Mouse (Mus musculus): ENCODE results near the gene Cdc6. TPM values are rescaled to one million over a fixed set of nuclear protein-coding genes. Genes with fewer than 3 reads are reported as not detected.

The Cdc6 gene
- total RNA-seq, 2 experiments from 2014 or later, result 0.89 to 1.5 TPM

GRCm38 (mm10) chr11:98961051-98961592 is 53.5 kb downstream of the Cdc6 start:
- peak; percentile 59 to 77 for DNase-seq

GRCm38 (mm10) chr11:98961766-98962165 is 54.2 kb downstream of the Cdc6 start:
- no peak for DNase-seq

DNA sequence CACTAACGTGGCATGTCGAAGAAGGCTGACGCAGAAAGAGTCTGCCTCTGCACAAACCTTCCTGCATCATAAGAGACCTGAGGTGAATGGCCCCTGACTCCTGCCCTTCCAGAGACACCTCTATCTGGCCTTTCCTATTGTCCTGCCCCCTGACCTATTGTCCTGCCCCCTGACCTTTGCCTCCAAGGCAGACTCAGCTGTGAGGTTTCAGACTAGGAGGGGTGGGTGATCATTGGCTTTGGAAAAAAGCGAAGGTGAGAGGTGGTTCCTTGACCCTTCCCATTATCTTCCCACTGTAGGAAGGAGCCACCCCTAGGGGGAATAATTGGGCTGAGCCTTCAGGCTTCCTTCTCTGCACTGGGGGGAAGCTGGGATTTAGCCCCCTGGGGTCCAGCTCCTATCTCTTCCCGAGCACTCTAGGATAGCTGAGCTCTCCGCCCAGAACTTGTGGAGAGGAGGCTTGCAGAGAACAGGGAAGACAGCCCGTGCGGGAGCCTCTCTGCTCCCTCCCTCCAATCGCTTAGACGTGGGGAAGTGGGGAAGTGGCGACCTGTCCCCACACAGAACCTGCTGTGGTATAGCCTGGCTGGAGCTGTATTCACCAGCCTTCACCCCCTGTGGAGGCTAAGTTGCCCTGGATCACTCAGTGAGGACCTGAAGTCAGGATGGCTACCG is 55.0 kb downstream of the Cdc6 start:
- no peak for DNase-seq

DNA sequence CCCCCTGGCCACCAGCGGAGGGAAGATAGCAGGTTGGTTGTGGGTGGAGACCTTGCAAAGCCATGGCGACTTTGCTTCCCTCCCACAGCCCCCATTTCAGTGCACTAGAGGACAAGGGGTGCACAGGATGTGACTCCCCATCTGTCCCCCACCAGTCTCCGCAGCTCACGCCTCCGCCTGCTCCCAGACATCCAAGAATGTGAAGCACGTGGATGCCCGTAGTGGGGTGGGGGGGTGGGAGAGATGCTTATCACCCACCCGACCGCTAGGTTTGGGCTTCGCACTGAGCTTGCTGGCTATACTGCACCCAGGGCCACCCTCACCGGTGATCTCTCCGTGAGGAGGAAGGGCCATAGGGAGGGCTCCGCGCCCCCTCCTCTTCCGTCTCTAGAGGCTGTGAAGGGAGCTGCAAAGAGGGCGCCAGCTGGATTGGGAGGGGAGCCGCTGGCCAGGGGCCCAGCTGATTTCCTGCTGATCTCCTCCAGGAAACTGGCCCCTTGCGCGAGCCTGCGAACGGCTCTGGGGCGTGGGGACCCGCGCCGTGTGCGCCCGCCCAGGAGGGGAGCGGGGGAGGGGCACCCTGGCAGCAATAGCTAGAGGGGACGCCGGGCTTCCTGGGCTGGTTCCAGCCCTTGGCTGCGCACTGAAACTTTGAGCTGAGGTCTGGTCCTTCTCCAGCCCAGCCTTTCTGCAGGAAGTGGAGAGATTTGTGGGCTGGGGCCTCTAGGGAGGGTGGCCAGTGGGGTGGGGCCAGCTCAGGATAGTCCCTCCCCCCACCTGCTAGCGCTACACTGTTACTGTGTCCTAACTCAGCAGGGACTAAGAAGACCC is 55.8 kb downstream of the Cdc6 start:
- peak; percentile 85 to 93 for DNase-seq

- DNase-seq, result no peak
Measured at GRCm38 (mm10) chr11:98964201-98964615, 56.6 kb downstream of the Cdc6 start.

GRCm38 (mm10) chr11:98964616-98965415 is 57.2 kb downstream of the Cdc6 start:
- peak in 1 of 2 experiments; percentile 63 for DNase-seq

- DNase-seq, result no peak
Measured at GRCm38 (mm10) chr11:98965416-98966077, 57.9 kb downstream of the Cdc6 start.

- DNase-seq, result peak; percentile 87 to 88
Measured at GRCm38 (mm10) chr11:98966499-98967141, 59.0 kb downstream of the Cdc6 start.

DNA sequence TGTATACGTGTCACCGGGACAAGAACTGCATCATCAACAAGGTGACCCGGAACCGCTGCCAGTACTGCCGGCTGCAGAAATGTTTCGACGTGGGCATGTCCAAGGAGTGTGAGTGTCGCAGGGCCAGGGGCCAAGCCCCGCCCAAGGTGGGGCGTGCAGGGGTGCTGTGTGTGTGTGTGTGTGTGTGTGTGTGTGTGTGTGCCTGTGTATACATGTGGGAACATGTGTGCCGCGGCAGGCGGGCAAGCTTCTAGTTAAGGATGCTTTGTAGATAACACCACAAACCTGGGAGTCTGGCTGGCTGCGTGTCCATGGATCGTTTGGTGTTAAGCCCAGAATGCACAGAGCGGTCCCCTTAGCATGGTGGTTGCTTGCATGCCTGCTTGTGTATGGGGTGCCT is 60.5 kb downstream of the Cdc6 start:
- DNase-seq, result no peak

DNA sequence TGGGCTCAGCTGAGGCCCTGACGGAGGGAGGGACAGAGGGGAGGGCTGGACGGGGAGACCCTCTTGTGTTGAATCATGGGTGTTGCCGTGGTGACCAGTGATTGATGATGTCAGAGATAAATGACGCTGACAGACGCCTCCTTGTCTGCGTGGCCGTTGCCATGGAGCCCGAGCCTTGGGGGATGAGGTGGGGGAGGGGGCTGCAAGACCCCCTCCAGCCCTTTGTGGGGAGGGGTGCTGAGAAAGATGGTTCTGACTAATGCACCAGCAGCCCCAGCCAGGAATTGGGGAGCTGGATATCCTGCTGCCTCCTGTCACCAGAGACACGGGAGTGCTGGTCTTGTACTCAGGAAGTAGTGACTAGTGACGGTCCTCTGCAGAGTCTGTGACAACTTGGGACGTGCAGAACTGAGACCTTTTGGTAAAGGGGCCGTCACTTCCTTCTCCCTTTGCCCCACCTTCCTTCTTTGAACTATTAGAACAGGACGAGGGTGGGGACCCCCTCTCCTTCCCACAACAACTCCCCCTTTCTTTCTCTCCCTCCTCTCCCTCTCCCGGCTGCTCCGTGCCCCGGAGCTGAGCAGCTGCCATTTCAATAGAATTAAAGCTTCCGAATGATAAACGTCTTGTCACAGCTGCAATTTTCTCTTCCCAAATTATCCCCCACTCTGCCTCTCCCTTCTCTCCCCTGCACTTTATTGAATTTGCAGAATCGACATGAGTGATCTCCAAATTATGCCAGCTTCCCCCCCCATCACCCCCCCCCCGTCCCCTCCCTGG is 61.3 kb downstream of the Cdc6 start:
- DNase-seq, result no peak

- no peak for DNase-seq
Measured at GRCm38 (mm10) chr11:98969496-98969927, 61.9 kb downstream of the Cdc6 start.

- no peak for DNase-seq
Measured at GRCm38 (mm10) chr11:98970191-98970925, 62.8 kb downstream of the Cdc6 start.

DNA sequence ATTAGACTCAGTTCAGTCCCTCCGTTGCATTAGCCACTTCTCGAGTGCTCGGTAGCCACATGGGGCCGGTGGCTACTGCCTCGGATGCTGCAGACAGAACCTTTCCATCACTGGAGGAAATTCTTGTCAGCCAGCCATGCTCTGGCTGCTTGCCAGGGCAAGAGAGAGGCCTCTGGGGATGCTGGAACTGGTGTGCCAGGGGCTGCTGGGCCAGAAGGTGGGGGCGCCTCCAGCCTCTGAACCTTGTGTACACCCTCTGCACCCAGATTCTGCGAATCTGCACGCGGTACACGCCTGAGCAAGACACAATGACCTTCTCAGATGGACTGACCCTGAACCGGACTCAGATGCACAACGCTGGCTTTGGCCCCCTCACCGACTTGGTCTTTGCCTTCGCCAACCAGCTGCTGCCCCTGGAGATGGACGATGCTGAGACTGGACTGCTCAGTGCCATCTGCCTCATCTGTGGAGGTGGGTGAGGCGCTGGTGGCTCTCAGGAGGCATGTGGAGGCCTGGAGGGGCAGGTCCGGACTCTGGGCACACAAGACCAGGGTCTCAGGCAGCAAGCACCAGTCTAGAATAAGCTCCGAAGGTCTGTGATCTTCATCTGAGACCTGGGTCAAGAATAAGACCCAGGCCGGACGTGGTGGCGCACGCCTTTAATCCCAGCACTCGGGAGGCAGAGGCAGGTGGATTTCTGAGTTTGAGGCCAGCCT is 63.9 kb downstream of the Cdc6 start:
- peak; percentile 67 to 80 for DNase-seq

DNA sequence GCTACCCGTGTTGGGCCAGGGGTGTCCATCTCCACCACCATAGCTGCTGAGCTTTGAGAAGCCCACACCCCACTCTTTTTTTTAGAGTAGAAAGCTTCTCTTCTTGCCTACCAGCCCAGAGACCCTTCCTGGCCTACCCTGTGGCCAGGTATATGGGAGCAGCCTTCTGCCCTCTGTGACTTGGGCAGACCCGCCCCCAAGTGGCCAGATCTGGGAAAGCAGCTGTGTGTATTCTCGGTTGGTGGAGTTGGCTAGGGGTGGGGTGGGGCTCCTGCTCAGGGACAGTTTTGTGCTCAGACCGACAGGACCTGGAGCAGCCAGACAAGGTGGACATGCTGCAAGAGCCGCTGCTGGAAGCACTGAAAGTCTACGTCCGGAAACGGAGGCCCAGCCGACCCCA is 64.6 kb downstream of the Cdc6 start:
- DNase-seq, result peak; percentile 87 to 91

- no peak for DNase-seq
Measured at GRCm38 (mm10) chr11:98972801-98973360, 65.3 kb downstream of the Cdc6 start.

All from adrenal gland, postnatal 36 days (tissue).